Mouse (Mus musculus) heart, postnatal 10 days (tissue): ENCODE data around the gene Acad10. TPM values are rescaled to one million over a fixed set of nuclear protein-coding genes. Genes with fewer than 3 reads are reported as not detected.

Experiments used
- DNase-seq, 2 experiments: peaks; one replicate each; pipeline ENCODE4 v3.0.0; 2021
- intact Hi-C: fragments of 180-260 bp; cut with DNase I; formaldehyde crosslinking; loops from one replicate; pipeline ENCODE4 v1.15.1; 2025
- total RNA-seq, 2 experiments: library from RNA; stranded (reverse); gene quantifications; 2 replicates each; pipeline ENCODE4 v1.2.3; 2021

The Acad10 gene
- total RNA-seq, 2 experiments from 2014 or later, result 13.7 to 16.0 TPM

- no peak for DNase-seq
- intact Hi-C loops, result no loop called here
Observed at GRCm38 (mm10) chr5:121575867-121576266, 84.4 kb downstream of the Acad10 start.

GRCm38 (mm10) chr5:121574145-121574544 lies 86.2 kb downstream of the Acad10 start:
- intact Hi-C loops, result no loop called here
- no peak for DNase-seq

Other genes with a start within 250 kb of the Acad10 start
- 1 to 10 TPM; 5.9 to 7.3 TPM for gene Tmem116, start 208.6 kb downstream of the Acad10 start, total RNA-seq
- gene Erp29, start 208.0 kb downstream of the Acad10 start, total RNA-seq, result 100 to 1,000 TPM; 112 TPM
- gene Adam1b, start 157.1 kb downstream of the Acad10 start, total RNA-seq, result not detected
- 1 to 10 TPM; 2.4 to 2.8 TPM for gene Adam1a, start 115.0 kb downstream of the Acad10 start, total RNA-seq
- not detected for gene Gm42878, start 115.0 kb downstream of the Acad10 start, total RNA-seq
- gene Mapkapk5, start 114.6 kb downstream of the Acad10 start, total RNA-seq, result 10 to 100 TPM; 56.6 to 58.1 TPM
- gene Aldh2, start 66.7 kb downstream of the Acad10 start, total RNA-seq, result 100 to 1,000 TPM; 114 to 134 TPM
- 10 to 100 TPM; 24.3 to 31.0 TPM for gene Acad12, start 41.6 kb downstream of the Acad10 start, total RNA-seq
- 10 to 100 TPM; 28.2 to 35.2 TPM for gene Brap, start within 50 bp of the Acad10 start, total RNA-seq
- 100 to 1,000 TPM; 173 to 177 TPM for gene Atxn2, start 50.8 kb upstream of the Acad10 start, total RNA-seq
- 10 to 100 TPM; 38.2 to 38.7 TPM for gene Sh2b3, start 177.1 kb upstream of the Acad10 start, total RNA-seq
- 10 to 100 TPM; 13.3 to 15.2 TPM for gene Pheta1, start 188.5 kb upstream of the Acad10 start, total RNA-seq